1 mouse cellular context compared by ENCODE assay signal in the genomic region with DNA sequence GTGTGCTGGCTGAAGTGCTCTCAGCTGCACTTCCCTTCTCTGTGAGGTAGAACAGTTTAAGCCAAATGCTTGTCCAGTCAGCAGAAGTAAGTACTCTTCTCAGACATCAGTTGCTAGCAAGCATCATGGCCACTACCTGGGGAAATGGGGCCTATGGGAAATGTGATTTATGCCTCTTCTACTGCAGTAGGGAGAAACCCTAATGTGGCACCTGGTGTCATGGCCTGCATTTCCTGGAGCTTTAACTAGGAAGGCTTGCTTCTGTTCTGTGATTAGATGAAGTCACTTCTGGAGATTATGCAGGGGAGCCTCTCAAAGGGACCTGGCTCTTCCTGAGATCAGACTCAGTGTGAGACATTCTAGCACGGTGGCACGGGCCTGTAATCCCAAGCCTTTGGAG.
TF ChIP-seq lines count a peak whose summit lies in the region.

No protein-coding gene starts in this region.

TF ChIP-seq in CH12.LX, 34 proteins besides CTCF, POLR2A, EP300 and RAD21 (continued from another document):
- TF ChIP-seq E2F4 (IDR thresholded peaks at IDR 0.05; ENCODE audit: insufficient replicate concordance, low read depth, low read length): no peak
- TF ChIP-seq SIN3A (IDR thresholded peaks at IDR 0.05; ENCODE audit: low read length): 0 out of 2 replicates have a peak, but pooled peaks have one; percentile 29
- TF ChIP-seq TBP (conservative IDR thresholded peaks at IDR 0.05; ENCODE audit: low read depth, low read length): no peak
- TF ChIP-seq JUN (IDR thresholded peaks at IDR 0.05; ENCODE audit: insufficient read depth, low read depth, low read length): peak; percentile 12; the same call in 1 of the 2 replicates
- TF ChIP-seq MXI1 (IDR thresholded peaks at IDR 0.05; ENCODE audit: low read depth, low read length): no peak
- 0 out of 2 replicates have a peak, but pooled peaks have one; percentile 11 for TF ChIP-seq MEF2A (IDR thresholded peaks at IDR 0.05; ENCODE audit: borderline replicate concordance, low read depth, low read length)
- no peak; the same call in 1 of the 2 replicates for TF ChIP-seq ZMIZ1 (IDR thresholded peaks at IDR 0.05; ENCODE audit: low read depth, low read length)
- TF ChIP-seq HCFC1 (IDR thresholded peaks at IDR 0.05; ENCODE audit: low read depth, low read length): no peak
- no peak for TF ChIP-seq MAZ (IDR thresholded peaks at IDR 0.05; ENCODE audit: low read depth, low read length)
- TF ChIP-seq ZNF384 (IDR thresholded peaks at IDR 0.05; ENCODE audit: low read depth, low read length): no peak
- TF ChIP-seq UBTF (IDR thresholded peaks at IDR 0.05; ENCODE audit: low read depth, low read length): no peak
- TF ChIP-seq USF2 (conservative IDR thresholded peaks at IDR 0.05; ENCODE audit: low read depth, low read length): no peak
- peak; percentile 61 for TF ChIP-seq ELF1 (IDR thresholded peaks at IDR 0.05; ENCODE audit: low read depth, low read length)
- no peak for TF ChIP-seq POLR2AphosphoS2 (IDR thresholded peaks at IDR 0.05; ENCODE audit: low read depth, low read length)
